ENCODE assay signal across 8 mouse cellular contexts in genomic region chr9:44733671-44734523, GRCm38 (mm10). TPM values are rescaled to one million over a fixed set of nuclear protein-coding genes. Genes with fewer than 3 reads are reported as not detected.
DNase-seq lines count a peak whose midpoint lies in the region; ATAC-seq and TF ChIP-seq lines count a peak whose summit lies in the region.

No protein-coding gene starts in this region.

- no peaks in the 10 kb centered on the region for H3K27me3 ChIP-seq in heart, embryonic 16.5 days (ENCODE audit: control insufficient read depth, insufficient read depth, low read length)

- peak overlapping the region; percentile 80 for H3K9ac ChIP-seq in heart, embryonic 16.5 days (ENCODE audit: low read length)

- H3K9me3 ChIP-seq in heart, embryonic 16.5 days (replicated peaks; ENCODE audit: control insufficient read depth, low read length) = no peaks in the 10 kb centered on the region

- peak; percentile 62 for ATAC-seq in heart, embryonic 16.5 days (replicated peaks; ENCODE audit: extremely low read depth, insufficient read depth, low FRiP score)

- no peaks in the 10 kb centered on the region for H3K36me3 ChIP-seq in heart, embryonic 16.5 days (ENCODE audit: control insufficient read depth, insufficient read depth)

- peaks cover 12% of the 10 kb centered on the region; the same call in 1 of the 2 replicates for H3K4me1 ChIP-seq in embryonic fibroblast, embryonic 13.5 days (ENCODE audit: control insufficient read depth, insufficient read depth, low read length)
- H3K4me1 ChIP-seq in heart, embryonic 16.5 days (ENCODE audit: control insufficient read depth, insufficient read depth, low read length) = peaks cover 4% of the 10 kb centered on the region

- TF ChIP-seq CTCF in embryonic fibroblast, embryonic 13.5 days (IDR thresholded peaks at IDR 0.05; ENCODE audit: borderline replicate concordance, insufficient read depth, low read length) = no peak

- peak; percentile 56 for DNase-seq in embryo, embryonic 11 days
- no peak for DNase-seq in embryo, embryonic 10 days (ENCODE audit: low spot score)
- DNase-seq in adrenal gland, adult 2 months = peak; percentile 90
- DNase-seq in kidney, postnatal 10 days = peak; percentile 79
- peak; percentile 68 for DNase-seq in lung, postnatal 25 days (ENCODE audit: low spot score)
- DNase-seq in right cerebral cortex, postnatal 14 days = peak; percentile 53

- peak overlapping the region; percentile 99 for H3K4me2 ChIP-seq in heart, embryonic 16.5 days (ENCODE audit: low read depth, low read length)

- peak overlapping the region; percentile 70 for H3K4me3 ChIP-seq in embryonic fibroblast, embryonic 13.5 days (ENCODE audit: insufficient read depth, low read length)
- H3K4me3 ChIP-seq in heart, embryonic 16.5 days (ENCODE audit: low read length) = peak overlapping the region; percentile 76

- H3K27ac ChIP-seq in embryonic fibroblast, embryonic 13.5 days (ENCODE audit: insufficient read depth, low read length) = peak overlapping the region; percentile 74
- H3K27ac ChIP-seq in heart, embryonic 16.5 days (ENCODE audit: low read length) = peak overlapping the region; percentile 79

- TF ChIP-seq POLR2A in embryonic fibroblast, embryonic 13.5 days (IDR thresholded peaks at IDR 0.05; ENCODE audit: low read depth, low read length) = peak; percentile 40

- whole genome bisulfite sequencing in heart, embryonic 16.5 days = 2% methylated on average over 79 of the region's 79 CpGs

RNA-seq across cellular contexts. Expression of gene Phldb1, which starts 1.1 kb away (rescaled TPM):
- 10 to 100 TPM; 24.9 to 54.1 TPM for total RNA-seq in adrenal gland, adult 2 months (2021)
- 59.7 and 90.9 TPM in 2 replicates for polyA plus RNA-seq in adrenal gland, adult 2 months (2012; rRNA removed)
- polyA plus RNA-seq in embryonic fibroblast, embryonic 13.5 days (2011; ENCODE audit: insufficient read length, low read depth, missing spikeins) = 61.2 and 68.8 TPM in 2 replicates
- 25.9 and 30.4 TPM in 2 replicates for polyA plus RNA-seq in heart, embryonic 16.5 days (2015; fragmentation: Nextera tagmentation; extraction: Ambion mirVana)

RNA-seq across cellular contexts. Expression of gene Arcn1, which starts 33.7 kb away (rescaled TPM):
- 100 to 1,000 TPM; 145 to 172 TPM for total RNA-seq in adrenal gland, adult 2 months (2021)
- polyA plus RNA-seq in adrenal gland, adult 2 months (2012; rRNA removed) = 17.1 and 23.2 TPM in 2 replicates
- polyA plus RNA-seq in embryonic fibroblast, embryonic 13.5 days (2011; ENCODE audit: insufficient read length, low read depth, missing spikeins) = 255 and 260 TPM in 2 replicates
- polyA plus RNA-seq in heart, embryonic 16.5 days (2015; fragmentation: Nextera tagmentation; extraction: Ambion mirVana) = 120 and 132 TPM in 2 replicates

RNA-seq across cellular contexts. Expression of gene Ift46, which starts 33.8 kb away (rescaled TPM):
- 100 to 1,000 TPM in 1 of 2 experiments, 10 to 100 TPM in 1; 73.0 to 102 TPM for total RNA-seq in adrenal gland, adult 2 months (2021)
- polyA plus RNA-seq in adrenal gland, adult 2 months (2012; rRNA removed) = 20.7 and 22.2 TPM in 2 replicates
- polyA plus RNA-seq in embryonic fibroblast, embryonic 13.5 days (2011; ENCODE audit: insufficient read length, low read depth, missing spikeins) = 128 and 132 TPM in 2 replicates
- 56.9 and 65.2 TPM in 2 replicates for polyA plus RNA-seq in heart, embryonic 16.5 days (2015; fragmentation: Nextera tagmentation; extraction: Ambion mirVana)
